Mouse (Mus musculus): Measurements from ENCODE around the gene Pdilt. TPM values are rescaled to one million over a fixed set of nuclear protein-coding genes. Genes with fewer than 3 reads are reported as not detected.
A peak's percentile ranks its signal among the peaks of the same experiment; 100 is the strongest.

The Pdilt gene
- polyA plus RNA-seq, 1 experiment from 2014 or later, result 0.13 TPM

GRCm38 (mm10) chr7:119534389-119534788, 11.1 kb upstream of the Pdilt start:
- no peaks in the 10 kb centered on the region for H3K4me1 ChIP-seq (ENCODE audit: control insufficient read depth, insufficient read depth, low read length)
- ATAC-seq (ENCODE audit: low FRiP score, low TSS enrichment) (no peak), DNase-seq (no peak)
- H3K9ac ChIP-seq (replicated peaks; ENCODE audit: low read length), result no peak overlapping the region
- no peak overlapping the region for H3K4me3 ChIP-seq (replicated peaks; ENCODE audit: low read depth, low read length)
- no peaks in the 10 kb centered on the region for H3K36me3 ChIP-seq (ENCODE audit: control insufficient read depth, insufficient read depth, low read length)
- H3K4me2 ChIP-seq (ENCODE audit: low read length), result no peak overlapping the region
- H3K27me3 ChIP-seq (ENCODE audit: control insufficient read depth, insufficient read depth, low read length), result no peaks in the 10 kb centered on the region
- WGBS, result 83% methylated on average over 2 of the region's 2 CpGs
- H3K27ac ChIP-seq (replicated peaks; ENCODE audit: low read depth, low read length), result no peak overlapping the region
- no peaks in the 10 kb centered on the region for H3K9me3 ChIP-seq (ENCODE audit: control insufficient read depth, low read length)

- Histone ChIP-seq H3K4me1 (ENCODE audit: control insufficient read depth, insufficient read depth, low read length) (no peaks in the 10 kb centered on the region), H3K27me3 (ENCODE audit: control insufficient read depth, insufficient read depth, low read length) (no peaks in the 10 kb centered on the region), H3K9ac (replicated peaks; ENCODE audit: low read length) (no peak overlapping the region), H3K9me3 (ENCODE audit: control insufficient read depth, low read length) (no peaks in the 10 kb centered on the region), H3K36me3 (ENCODE audit: control insufficient read depth, insufficient read depth, low read length) (no peaks in the 10 kb centered on the region), H3K27ac (replicated peaks; ENCODE audit: low read depth, low read length) (no peak overlapping the region), H3K4me3 (replicated peaks; ENCODE audit: low read depth, low read length) (no peak overlapping the region), H3K4me2 (ENCODE audit: low read length) (no peak overlapping the region)
- DNase-seq, result no peak
- no peak for ATAC-seq (ENCODE audit: low FRiP score, low TSS enrichment)
- 60% methylated on average over 1 of the region's 1 CpGs for WGBS
Observed at GRCm38 (mm10) chr7:119532924-119533323, 9.6 kb upstream of the Pdilt start.

- no peak overlapping the region for H3K4me2 ChIP-seq (ENCODE audit: low read length)
- ATAC-seq (ENCODE audit: low FRiP score, low TSS enrichment), result no peak
- no peak for DNase-seq
- H3K4me1 ChIP-seq (ENCODE audit: control insufficient read depth, insufficient read depth, low read length), result no peaks in the 10 kb centered on the region
- H3K36me3 ChIP-seq (ENCODE audit: control insufficient read depth, insufficient read depth, low read length), result no peaks in the 10 kb centered on the region
- H3K27me3 ChIP-seq (ENCODE audit: control insufficient read depth, insufficient read depth, low read length), result no peaks in the 10 kb centered on the region
- H3K9me3 ChIP-seq (ENCODE audit: control insufficient read depth, low read length), result no peaks in the 10 kb centered on the region
- WGBS, result 85% methylated on average over 7 of the region's 7 CpGs
- H3K4me3 ChIP-seq (replicated peaks; ENCODE audit: low read depth, low read length), result no peak overlapping the region
- no peak overlapping the region for H3K9ac ChIP-seq (replicated peaks; ENCODE audit: low read length)
- no peak overlapping the region for H3K27ac ChIP-seq (replicated peaks; ENCODE audit: low read depth, low read length)
Observed at GRCm38 (mm10) chr7:119528617-119529016, 5.3 kb upstream of the Pdilt start.

- no peaks in the 10 kb centered on the region for H3K36me3 ChIP-seq (ENCODE audit: control insufficient read depth, insufficient read depth, low read length)
- H3K9ac ChIP-seq (replicated peaks; ENCODE audit: low read length), result no peak overlapping the region
- H3K4me2 ChIP-seq (ENCODE audit: low read length), result no peak overlapping the region
- H3K4me3 ChIP-seq (replicated peaks; ENCODE audit: low read depth, low read length), result no peak overlapping the region
- ATAC-seq (ENCODE audit: low FRiP score, low TSS enrichment) (no peak), DNase-seq (no peak)
- H3K27me3 ChIP-seq (ENCODE audit: control insufficient read depth, insufficient read depth, low read length), result no peaks in the 10 kb centered on the region
- WGBS, result 88% methylated on average over 2 of the region's 2 CpGs
- no peak overlapping the region for H3K27ac ChIP-seq (replicated peaks; ENCODE audit: low read depth, low read length)
- H3K4me1 ChIP-seq (ENCODE audit: control insufficient read depth, insufficient read depth, low read length), result no peaks in the 10 kb centered on the region
- no peaks in the 10 kb centered on the region for H3K9me3 ChIP-seq (ENCODE audit: control insufficient read depth, low read length)
Observed at GRCm38 (mm10) chr7:119527548-119527947, 4.3 kb upstream of the Pdilt start.

- ATAC-seq (ENCODE audit: low FRiP score, low TSS enrichment) (no peak), DNase-seq (no peak)
- Histone ChIP-seq H3K4me3 (replicated peaks; ENCODE audit: low read depth, low read length) (no peak overlapping the region), H3K36me3 (ENCODE audit: control insufficient read depth, insufficient read depth, low read length) (no peaks in the 10 kb centered on the region), H3K4me1 (ENCODE audit: control insufficient read depth, insufficient read depth, low read length) (no peaks in the 10 kb centered on the region), H3K4me2 (ENCODE audit: low read length) (no peak overlapping the region), H3K27ac (replicated peaks; ENCODE audit: low read depth, low read length) (no peak overlapping the region), H3K9ac (replicated peaks; ENCODE audit: low read length) (no peak overlapping the region), H3K9me3 (ENCODE audit: control insufficient read depth, low read length) (no peaks in the 10 kb centered on the region), H3K27me3 (ENCODE audit: control insufficient read depth, insufficient read depth, low read length) (no peaks in the 10 kb centered on the region)
- 100% methylated on average over 1 of the region's 1 CpGs for WGBS
Observed at GRCm38 (mm10) chr7:119527135-119527534, 3.8 kb upstream of the Pdilt start.

GRCm38 (mm10) chr7:119526486-119526885, 3.2 kb upstream of the Pdilt start:
- peak; percentile 2 for DNase-seq
- Histone ChIP-seq H3K4me2 (ENCODE audit: low read length) (no peak overlapping the region), H3K4me1 (ENCODE audit: control insufficient read depth, insufficient read depth, low read length) (no peaks in the 10 kb centered on the region), H3K4me3 (replicated peaks; ENCODE audit: low read depth, low read length) (no peak overlapping the region), H3K36me3 (ENCODE audit: control insufficient read depth, insufficient read depth, low read length) (no peaks in the 10 kb centered on the region), H3K9me3 (ENCODE audit: control insufficient read depth, low read length) (no peaks in the 10 kb centered on the region), H3K27me3 (ENCODE audit: control insufficient read depth, insufficient read depth, low read length) (no peaks in the 10 kb centered on the region), H3K9ac (replicated peaks; ENCODE audit: low read length) (no peak overlapping the region), H3K27ac (replicated peaks; ENCODE audit: low read depth, low read length) (no peak overlapping the region)
- 59% methylated on average over 13 of the region's 13 CpGs for WGBS
- ATAC-seq (ENCODE audit: low FRiP score, low TSS enrichment), result no peak

GRCm38 (mm10) chr7:119525881-119526281, 2.6 kb upstream of the Pdilt start:
- no peak overlapping the region for H3K9ac ChIP-seq (replicated peaks; ENCODE audit: low read length)
- H3K36me3 ChIP-seq (ENCODE audit: control insufficient read depth, insufficient read depth, low read length), result no peaks in the 10 kb centered on the region
- WGBS, result 35% methylated on average over 2 of the region's 2 CpGs
- H3K4me2 ChIP-seq (ENCODE audit: low read length), result no peak overlapping the region
- ATAC-seq (ENCODE audit: low FRiP score, low TSS enrichment), result no peak
- no peak overlapping the region for H3K27ac ChIP-seq (replicated peaks; ENCODE audit: low read depth, low read length)
- no peaks in the 10 kb centered on the region for H3K27me3 ChIP-seq (ENCODE audit: control insufficient read depth, insufficient read depth, low read length)
- H3K9me3 ChIP-seq (ENCODE audit: control insufficient read depth, low read length), result no peaks in the 10 kb centered on the region
- H3K4me1 ChIP-seq (ENCODE audit: control insufficient read depth, insufficient read depth, low read length), result no peaks in the 10 kb centered on the region
- DNase-seq, result peak; percentile 37
- H3K4me3 ChIP-seq (replicated peaks; ENCODE audit: low read depth, low read length), result no peak overlapping the region

- 68% methylated on average over 1 of the region's 1 CpGs for WGBS
Observed at GRCm38 (mm10) chr7:119522385-119522784, 904 bp downstream of the Pdilt start.

GRCm38 (mm10) chr7:119521816-119522215, 1.5 kb downstream of the Pdilt start:
- WGBS, result 84% methylated on average over 3 of the region's 3 CpGs
- Histone ChIP-seq H3K4me2 (ENCODE audit: low read length) (no peak overlapping the region), H3K4me1 (ENCODE audit: control insufficient read depth, insufficient read depth, low read length) (no peaks in the 10 kb centered on the region), H3K27me3 (ENCODE audit: control insufficient read depth, insufficient read depth, low read length) (no peaks in the 10 kb centered on the region), H3K4me3 (replicated peaks; ENCODE audit: low read depth, low read length) (no peak overlapping the region), H3K27ac (replicated peaks; ENCODE audit: low read depth, low read length) (no peak overlapping the region), H3K36me3 (ENCODE audit: control insufficient read depth, insufficient read depth, low read length) (no peaks in the 10 kb centered on the region), H3K9me3 (ENCODE audit: control insufficient read depth, low read length) (no peaks in the 10 kb centered on the region), H3K9ac (replicated peaks; ENCODE audit: low read length) (no peak overlapping the region)
- no peak for ATAC-seq (ENCODE audit: low FRiP score, low TSS enrichment)
- DNase-seq, result no peak

More at GRCm38 (mm10) chr7:119522385-119522784, 904 bp downstream of the Pdilt start:
- Histone ChIP-seq H3K36me3 (ENCODE audit: control insufficient read depth, insufficient read depth, low read length) (no peaks in the 10 kb centered on the region), H3K4me1 (ENCODE audit: control insufficient read depth, insufficient read depth, low read length) (no peaks in the 10 kb centered on the region), H3K4me3 (replicated peaks; ENCODE audit: low read depth, low read length) (no peak overlapping the region), H3K27ac (replicated peaks; ENCODE audit: low read depth, low read length) (no peak overlapping the region), H3K9me3 (ENCODE audit: control insufficient read depth, low read length) (no peaks in the 10 kb centered on the region), H3K4me2 (ENCODE audit: low read length) (no peak overlapping the region), H3K27me3 (ENCODE audit: control insufficient read depth, insufficient read depth, low read length) (no peaks in the 10 kb centered on the region), H3K9ac (replicated peaks; ENCODE audit: low read length) (no peak overlapping the region)
- ATAC-seq (ENCODE audit: low FRiP score, low TSS enrichment) (no peak), DNase-seq (no peak)
